Mouse (Mus musculus): ENCODE measurements at regions not wholly inside any gene's neighbourhood (a gene's known extent, or its start where the extent isn't known, plus 50 kb on each side); places are given as distances from the start of the nearest gene placed in this dataset.

DNA sequence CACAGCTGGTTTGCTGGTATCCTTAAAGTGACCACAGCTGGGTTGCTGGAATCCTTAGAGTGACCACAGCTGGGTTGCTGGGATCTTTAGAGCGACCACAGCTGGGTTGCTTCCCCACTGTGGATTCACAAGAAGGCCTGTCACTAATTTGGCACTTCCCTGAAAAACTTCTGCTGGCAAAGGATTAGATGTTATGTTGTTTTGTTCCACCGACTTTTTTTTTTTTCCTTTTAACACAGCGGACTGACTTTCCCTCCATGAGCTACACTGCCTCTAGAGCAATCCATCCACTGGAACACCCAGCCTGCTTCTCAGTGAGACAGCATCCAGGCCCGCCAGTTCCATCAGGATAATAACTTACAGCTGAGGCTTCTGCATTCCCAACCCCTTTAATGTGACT is 266.9 kb downstream of the Olfr1505 start:
- H3K27ac ChIP-seq (ENCODE audit: low read length), result no peak overlapping the region
- H3K27me3 ChIP-seq (replicated peaks; ENCODE audit: control insufficient read depth, insufficient read depth, low read length), result no peaks in the 10 kb centered on the region
- ATAC-seq, result peak; percentile 76
- no peak overlapping the region for H3K4me3 ChIP-seq (ENCODE audit: low read length)
- H3K4me1 ChIP-seq (ENCODE audit: control insufficient read depth, insufficient read depth, low read length), result no peaks in the 10 kb centered on the region
- no peaks in the 10 kb centered on the region for H3K9me3 ChIP-seq (ENCODE audit: control insufficient read depth, low read length)
- WGBS, result 25% methylated on average over 4 of the region's 4 CpGs
- H3K4me2 ChIP-seq (ENCODE audit: low read depth, low read length), result no peak overlapping the region
- no peaks in the 10 kb centered on the region for H3K36me3 ChIP-seq (ENCODE audit: control insufficient read depth, insufficient read depth, low read length)
- H3K9ac ChIP-seq (ENCODE audit: low read depth, low read length), result no peak overlapping the region

DNA sequence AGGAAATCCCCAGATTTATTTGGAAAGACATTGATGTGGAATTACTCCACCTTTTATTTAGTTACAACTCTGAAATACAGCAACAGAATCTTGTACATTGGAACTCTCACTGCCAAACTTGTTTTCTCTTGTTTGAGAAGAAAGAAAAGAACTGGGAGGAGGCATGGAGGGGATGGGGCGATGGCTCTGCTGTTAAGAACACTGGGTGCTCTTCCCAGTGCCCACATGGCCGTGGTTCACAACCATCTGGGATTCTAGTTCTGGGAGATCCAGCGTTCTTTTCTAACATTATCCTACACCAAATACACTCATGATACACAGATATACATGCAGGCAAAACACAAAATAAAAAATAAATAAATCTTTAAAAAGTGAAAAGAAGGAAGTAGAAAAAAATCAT is 267.6 kb downstream of the Olfr1505 start:
- H3K9me3 ChIP-seq (ENCODE audit: control insufficient read depth, low read length), result no peaks in the 10 kb centered on the region
- no peak overlapping the region for H3K27ac ChIP-seq (ENCODE audit: low read length)
- no peaks in the 10 kb centered on the region for H3K27me3 ChIP-seq (replicated peaks; ENCODE audit: control insufficient read depth, insufficient read depth, low read length)
- no peak overlapping the region for H3K4me2 ChIP-seq (ENCODE audit: low read depth, low read length)
- WGBS, result 79% methylated on average over 3 of the region's 3 CpGs
- no peak for ATAC-seq
- H3K9ac ChIP-seq (ENCODE audit: low read depth, low read length), result no peak overlapping the region
- H3K4me1 ChIP-seq (ENCODE audit: control insufficient read depth, insufficient read depth, low read length), result no peaks in the 10 kb centered on the region
- no peak overlapping the region for H3K4me3 ChIP-seq (ENCODE audit: low read length)
- no peaks in the 10 kb centered on the region for H3K36me3 ChIP-seq (ENCODE audit: control insufficient read depth, insufficient read depth, low read length)

DNA sequence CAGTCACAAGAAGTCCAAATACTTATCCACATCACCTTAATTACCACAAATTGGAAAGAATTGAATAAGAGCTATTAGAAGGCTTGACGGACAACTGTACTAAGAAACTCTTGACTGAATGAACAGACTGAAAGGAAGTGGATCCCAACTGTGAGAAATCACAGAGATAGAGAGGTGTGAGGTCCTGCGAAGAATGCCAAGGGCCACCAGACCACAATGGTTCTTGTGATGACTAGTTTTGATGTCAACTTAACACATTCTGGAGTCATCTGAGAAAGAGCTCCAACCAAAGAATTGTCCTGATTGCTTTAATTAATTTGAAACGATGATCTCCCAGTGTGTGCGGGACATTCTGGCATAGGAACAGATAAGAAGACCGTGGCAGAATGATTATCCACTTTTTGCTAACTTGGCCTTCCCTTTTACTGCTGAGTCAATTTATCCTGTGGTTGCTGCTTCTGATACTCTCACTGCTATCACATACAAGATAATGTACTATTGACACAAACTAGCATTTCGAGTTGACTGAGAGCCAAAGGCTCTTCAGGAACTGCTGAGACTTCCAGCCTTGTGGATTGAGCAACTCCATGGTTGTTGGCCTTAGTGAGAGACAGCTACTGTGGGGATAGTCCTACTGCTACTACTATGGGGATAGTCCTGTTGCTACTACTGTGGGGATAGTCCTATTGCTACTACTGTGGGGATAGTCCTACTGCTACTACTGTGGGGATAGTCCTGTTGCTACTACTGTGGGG is 268.5 kb downstream of the Olfr1505 start:
- Histone ChIP-seq H3K36me3 (ENCODE audit: control insufficient read depth, insufficient read depth, low read length) (no peaks in the 10 kb centered on the region), H3K9ac (ENCODE audit: low read depth, low read length) (no peak overlapping the region), H3K27ac (ENCODE audit: low read length) (no peak overlapping the region), H3K27me3 (replicated peaks; ENCODE audit: control insufficient read depth, insufficient read depth, low read length) (no peaks in the 10 kb centered on the region), H3K9me3 (ENCODE audit: control insufficient read depth, low read length) (no peaks in the 10 kb centered on the region), H3K4me3 (ENCODE audit: low read length) (no peak overlapping the region), H3K4me1 (ENCODE audit: control insufficient read depth, insufficient read depth, low read length) (no peaks in the 10 kb centered on the region), H3K4me2 (ENCODE audit: low read depth, low read length) (no peak overlapping the region)
- no peak for ATAC-seq
- WGBS, result 75% methylated on average over 6 of the region's 6 CpGs

DNA sequence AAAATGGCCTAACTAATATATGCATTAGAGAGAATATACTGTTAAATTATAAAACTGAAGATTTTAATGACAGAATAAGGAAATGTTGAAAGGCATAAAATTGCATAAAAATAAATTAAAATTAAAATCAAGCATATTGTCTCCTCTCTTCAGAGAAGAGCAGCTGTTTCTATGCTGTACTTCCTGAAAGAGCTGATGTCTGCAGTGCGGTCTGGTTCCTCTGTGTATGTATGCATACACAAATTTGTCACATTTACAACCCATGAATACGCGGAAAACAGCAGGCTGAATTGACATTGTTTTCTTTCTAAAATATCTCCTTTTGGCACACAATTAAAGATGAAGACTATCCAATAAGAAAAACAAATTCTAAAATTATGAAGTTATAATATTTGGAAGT is 278.5 kb downstream of the Olfr1505 start:
- no peaks in the 10 kb centered on the region for H3K36me3 ChIP-seq (ENCODE audit: control insufficient read depth, insufficient read depth, low read length)
- no peaks in the 10 kb centered on the region for H3K27me3 ChIP-seq (replicated peaks; ENCODE audit: control insufficient read depth, insufficient read depth, low read length)
- no peak overlapping the region for H3K9ac ChIP-seq (ENCODE audit: low read depth, low read length)
- no peak overlapping the region for H3K27ac ChIP-seq (ENCODE audit: low read length)
- H3K9me3 ChIP-seq (ENCODE audit: control insufficient read depth, low read length), result no peaks in the 10 kb centered on the region
- no peaks in the 10 kb centered on the region for H3K4me1 ChIP-seq (ENCODE audit: control insufficient read depth, insufficient read depth, low read length)
- no peak overlapping the region for H3K4me2 ChIP-seq (ENCODE audit: low read depth, low read length)
- H3K4me3 ChIP-seq (ENCODE audit: low read length), result no peak overlapping the region
- WGBS, result 68% methylated on average over 3 of the region's 3 CpGs
- no peak for ATAC-seq

DNA sequence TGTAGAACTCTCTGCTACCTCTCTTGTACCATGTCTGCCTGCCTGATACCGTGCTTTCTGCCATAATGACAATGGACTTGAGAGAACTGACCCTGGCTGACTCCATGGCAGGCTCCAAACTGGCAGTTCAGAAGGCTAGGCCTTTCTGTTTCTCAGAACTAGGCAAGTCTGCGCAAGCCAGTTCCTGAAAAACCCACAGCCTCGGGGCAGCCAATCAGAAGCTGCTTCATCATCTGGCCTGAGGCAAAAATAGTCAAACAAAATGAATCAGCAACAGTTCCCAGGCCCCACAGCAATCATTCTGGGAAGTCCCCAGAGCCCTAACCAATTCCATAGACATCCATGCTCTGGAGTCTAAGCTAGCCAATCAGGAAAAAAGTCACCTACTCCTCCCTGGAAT is 284.5 kb downstream of the Olfr1505 start:
- whole genome bisulfite sequencing, result 96% methylated on average over 3 of the region's 3 CpGs
- Histone ChIP-seq H3K36me3 (ENCODE audit: control insufficient read depth, insufficient read depth, low read length) (no peaks in the 10 kb centered on the region), H3K4me3 (ENCODE audit: low read length) (no peak overlapping the region), H3K27ac (ENCODE audit: low read length) (no peak overlapping the region), H3K9me3 (ENCODE audit: control insufficient read depth, low read length) (no peaks in the 10 kb centered on the region), H3K9ac (ENCODE audit: low read depth, low read length) (no peak overlapping the region), H3K27me3 (replicated peaks; ENCODE audit: control insufficient read depth, insufficient read depth, low read length) (no peaks in the 10 kb centered on the region), H3K4me2 (ENCODE audit: low read depth, low read length) (no peak overlapping the region), H3K4me1 (ENCODE audit: control insufficient read depth, insufficient read depth, low read length) (no peaks in the 10 kb centered on the region)
- no peak for ATAC-seq

DNA sequence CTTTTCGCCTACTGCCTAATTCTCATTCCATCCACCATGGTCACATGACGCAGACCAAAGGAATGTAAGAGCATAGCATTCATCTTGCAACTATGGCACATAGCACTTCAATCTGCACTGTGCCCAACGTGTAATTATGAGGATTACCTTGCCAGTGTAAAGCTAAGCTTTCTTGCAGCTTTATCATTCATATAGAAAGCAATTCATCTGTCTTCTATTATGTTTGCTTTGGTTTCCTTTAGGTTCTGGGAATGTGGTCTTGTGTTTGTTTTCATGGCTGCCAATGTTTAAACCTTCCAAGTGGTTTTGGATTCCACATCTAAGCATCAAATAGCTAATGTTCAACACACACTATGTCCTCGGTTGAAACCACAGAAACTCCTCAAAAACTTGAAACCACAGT is 307.2 kb downstream of the Olfr1505 start:
- H3K4me3 ChIP-seq (ENCODE audit: low read length), result no peak overlapping the region
- no peaks in the 10 kb centered on the region for H3K9me3 ChIP-seq (ENCODE audit: control insufficient read depth, low read length)
- no peaks in the 10 kb centered on the region for H3K4me1 ChIP-seq (ENCODE audit: control insufficient read depth, insufficient read depth, low read length)
- H3K27me3 ChIP-seq (replicated peaks; ENCODE audit: control insufficient read depth, insufficient read depth, low read length), result no peaks in the 10 kb centered on the region
- no peak for ATAC-seq
- H3K4me2 ChIP-seq (ENCODE audit: low read depth, low read length), result no peak overlapping the region
- no peak overlapping the region for H3K27ac ChIP-seq (ENCODE audit: low read length)
- no peak overlapping the region for H3K9ac ChIP-seq (ENCODE audit: low read depth, low read length)
- no peaks in the 10 kb centered on the region for H3K36me3 ChIP-seq (ENCODE audit: control insufficient read depth, insufficient read depth, low read length)
- WGBS, result 60% methylated on average over 4 of the region's 4 CpGs

DNA sequence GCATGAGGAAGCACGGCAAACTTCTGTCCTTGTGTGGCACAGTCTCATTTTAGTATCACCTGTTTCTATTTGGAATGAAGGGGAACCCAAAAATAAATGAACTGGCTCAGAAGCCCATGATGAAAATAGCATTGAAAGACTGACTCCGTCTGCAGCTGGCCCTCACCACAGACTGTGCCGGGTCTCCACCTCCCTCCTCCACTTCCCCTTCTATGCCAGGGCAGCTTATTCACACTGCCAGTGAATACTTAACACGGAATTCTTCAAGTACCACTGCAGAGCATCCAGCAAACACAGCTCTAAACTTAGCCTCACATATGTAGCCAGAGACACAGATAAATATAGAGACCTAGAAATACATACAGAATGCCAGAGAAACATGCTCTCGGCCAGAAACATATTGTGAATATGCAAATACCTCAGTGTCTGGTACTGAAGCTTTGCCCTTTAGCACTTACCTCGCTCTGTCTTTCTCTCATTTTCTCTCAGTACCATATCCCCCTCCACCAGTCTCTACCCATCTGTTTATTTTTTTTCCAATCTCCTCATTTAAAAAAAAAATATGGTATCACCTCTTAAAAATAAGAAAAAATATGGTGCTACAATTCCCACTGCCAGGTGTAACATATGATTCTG is 311.8 kb downstream of the Olfr1505 start:
- Histone ChIP-seq H3K27me3 (replicated peaks; ENCODE audit: control insufficient read depth, insufficient read depth, low read length) (no peaks in the 10 kb centered on the region), H3K4me3 (ENCODE audit: low read length) (no peak overlapping the region), H3K4me1 (ENCODE audit: control insufficient read depth, insufficient read depth, low read length) (no peaks in the 10 kb centered on the region), H3K36me3 (ENCODE audit: control insufficient read depth, insufficient read depth, low read length) (no peaks in the 10 kb centered on the region), H3K4me2 (ENCODE audit: low read depth, low read length) (no peak overlapping the region), H3K27ac (ENCODE audit: low read length) (no peak overlapping the region), H3K9ac (ENCODE audit: low read depth, low read length) (no peak overlapping the region), H3K9me3 (ENCODE audit: control insufficient read depth, low read length) (no peaks in the 10 kb centered on the region)
- 68% methylated on average over 6 of the region's 6 CpGs for WGBS
- ATAC-seq, result no peak

DNA sequence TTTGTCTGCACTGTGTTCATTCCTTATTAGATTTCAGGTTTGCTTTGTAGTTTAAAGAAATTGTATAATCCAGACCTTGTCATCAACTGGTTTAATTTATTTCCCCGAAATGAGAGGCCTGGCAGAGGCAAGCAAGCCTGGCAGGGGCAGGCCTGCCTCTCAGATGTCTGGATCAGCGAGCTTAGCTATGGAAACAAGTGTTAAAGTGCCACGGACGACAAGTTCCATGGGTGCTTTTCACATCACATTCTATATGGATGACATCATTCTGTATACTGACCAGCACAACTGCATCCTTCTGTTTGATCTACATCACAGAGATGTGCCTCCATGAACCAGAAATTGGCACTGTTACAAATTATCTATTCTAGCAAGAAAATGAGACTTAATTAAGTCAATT is 312.5 kb downstream of the Olfr1505 start:
- H3K36me3 ChIP-seq (ENCODE audit: control insufficient read depth, insufficient read depth, low read length), result no peaks in the 10 kb centered on the region
- H3K4me1 ChIP-seq (ENCODE audit: control insufficient read depth, insufficient read depth, low read length), result no peaks in the 10 kb centered on the region
- H3K9ac ChIP-seq (ENCODE audit: low read depth, low read length), result no peak overlapping the region
- ATAC-seq, result no peak
- no peaks in the 10 kb centered on the region for H3K27me3 ChIP-seq (replicated peaks; ENCODE audit: control insufficient read depth, insufficient read depth, low read length)
- H3K9me3 ChIP-seq (ENCODE audit: control insufficient read depth, low read length), result no peaks in the 10 kb centered on the region
- WGBS, result 49% methylated on average over 4 of the region's 4 CpGs
- H3K4me3 ChIP-seq (ENCODE audit: low read length), result no peak overlapping the region
- H3K27ac ChIP-seq (ENCODE audit: low read length), result no peak overlapping the region
- H3K4me2 ChIP-seq (ENCODE audit: low read depth, low read length), result no peak overlapping the region

DNA sequence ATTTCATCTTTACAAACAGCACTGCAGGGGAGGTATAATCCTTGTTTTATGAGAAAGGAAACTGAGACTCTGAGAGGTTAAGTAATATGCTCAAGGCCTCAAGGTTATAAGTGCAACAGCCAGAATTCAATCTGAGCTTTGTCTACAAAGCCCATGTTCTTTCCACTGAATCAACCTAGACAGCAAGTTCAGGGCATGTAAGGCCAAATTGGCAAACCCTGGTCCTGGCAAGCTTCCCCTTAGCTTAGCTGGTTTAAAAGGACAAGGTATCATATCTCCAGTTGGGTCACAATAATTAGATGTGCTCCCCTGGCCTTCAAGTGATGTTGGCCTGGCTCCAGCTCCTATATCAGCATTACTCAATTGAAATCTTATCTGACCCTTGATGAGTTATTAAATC is 313.2 kb downstream of the Olfr1505 start:
- Histone ChIP-seq H3K4me2 (ENCODE audit: low read depth, low read length) (no peak overlapping the region), H3K9me3 (ENCODE audit: control insufficient read depth, low read length) (no peaks in the 10 kb centered on the region), H3K27me3 (replicated peaks; ENCODE audit: control insufficient read depth, insufficient read depth, low read length) (no peaks in the 10 kb centered on the region), H3K36me3 (ENCODE audit: control insufficient read depth, insufficient read depth, low read length) (no peaks in the 10 kb centered on the region), H3K9ac (ENCODE audit: low read depth, low read length) (no peak overlapping the region), H3K4me3 (ENCODE audit: low read length) (no peak overlapping the region), H3K4me1 (ENCODE audit: control insufficient read depth, insufficient read depth, low read length) (no peaks in the 10 kb centered on the region), H3K27ac (ENCODE audit: low read length) (no peak overlapping the region)
- ATAC-seq, result no peak

DNA sequence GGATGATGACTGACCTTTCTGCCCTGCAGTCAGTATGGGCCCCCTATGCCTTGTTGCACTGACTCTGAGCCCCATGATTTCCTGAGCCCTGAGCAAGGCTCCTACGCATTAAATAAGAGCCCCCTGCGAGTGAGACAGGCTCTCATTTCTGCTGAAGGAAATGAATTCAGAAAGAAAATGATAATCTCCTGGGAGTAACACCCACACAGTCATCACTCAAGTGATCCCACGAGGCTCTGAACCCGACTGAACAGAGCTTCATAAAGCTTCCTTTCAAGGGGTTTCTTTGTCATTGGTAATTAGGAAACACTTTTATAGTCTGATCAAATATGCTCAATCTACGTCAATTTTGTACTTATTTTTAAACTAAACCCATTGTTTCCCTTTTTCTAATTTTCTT is 330.2 kb downstream of the Olfr1505 start:
- Histone ChIP-seq H3K4me2 (ENCODE audit: low read depth, low read length) (no peak overlapping the region), H3K27me3 (replicated peaks; ENCODE audit: control insufficient read depth, insufficient read depth, low read length) (0 out of 2 replicates have a peak, but pooled peaks cover 2% of the 10 kb centered on the region), H3K9me3 (ENCODE audit: control insufficient read depth, low read length) (no peaks in the 10 kb centered on the region), H3K27ac (ENCODE audit: low read length) (no peak overlapping the region), H3K4me3 (ENCODE audit: low read length) (no peak overlapping the region), H3K36me3 (ENCODE audit: control insufficient read depth, insufficient read depth, low read length) (no peaks in the 10 kb centered on the region), H3K4me1 (ENCODE audit: control insufficient read depth, insufficient read depth, low read length) (no peaks in the 10 kb centered on the region), H3K9ac (ENCODE audit: low read depth, low read length) (no peak overlapping the region)
- 59% methylated on average over 5 of the region's 5 CpGs for WGBS
- no peak for ATAC-seq
